9 mouse cellular contexts compared by ENCODE assay signal in the genomic region with DNA sequence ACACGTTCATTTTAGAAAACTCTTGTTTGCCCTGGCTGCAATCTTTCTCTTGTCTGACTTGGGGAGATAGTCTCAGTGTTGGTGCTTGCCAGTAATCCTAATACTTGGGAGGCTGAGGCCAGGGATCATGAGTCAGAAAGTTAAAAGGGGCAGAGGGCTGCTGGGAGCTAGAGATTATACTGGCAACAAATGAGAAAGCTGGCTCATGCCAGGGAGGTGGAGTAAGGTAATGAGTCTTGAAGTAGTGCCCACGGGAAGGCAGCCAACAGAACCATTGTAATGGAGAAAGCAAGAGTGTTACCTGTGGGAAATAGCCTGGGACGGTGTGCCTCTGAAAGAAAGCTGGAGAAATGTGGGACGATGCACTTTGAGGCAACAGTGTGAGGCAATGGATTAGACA. TPM values are rescaled to one million over a fixed set of nuclear protein-coding genes. Genes with fewer than 3 reads are reported as not detected.
DNase-seq lines count a peak whose midpoint lies in the region; ATAC-seq and TF ChIP-seq lines count a peak whose summit lies in the region.
"Had no signal": no experiment of that assay in that cellular context is flagged by ENCODE, and none has a peak within 500 bp of the region (broad histone marks: within the 10 kb centered on the region; RNA-seq: fewer than 3 reads in every experiment).

No protein-coding gene starts in this region.

- peaks cover 18% of the 10 kb centered on the region; the same call in 1 of the 2 replicates for H3K4me1 ChIP-seq in lung, embryonic 15.5 days
- H3K4me1 ChIP-seq in forebrain, postnatal 0 days (ENCODE audit: insufficient read depth): peaks cover 4% of the 10 kb centered on the region; the same call in 1 of the 2 replicates

- H3K4me2 ChIP-seq in lung, embryonic 15.5 days: peak overlapping the region; percentile 34
- no peak overlapping the region for H3K4me2 ChIP-seq in forebrain, postnatal 0 days (ENCODE audit: low read depth)

- no peak for ATAC-seq in lung, embryonic 15.5 days (ENCODE audit: borderline replicate concordance, extremely low read depth, low FRiP score, low TSS enrichment)
- ATAC-seq in forebrain, postnatal 0 days: no peak

- H3K27me3 ChIP-seq in lung, embryonic 15.5 days: no peaks in the 10 kb centered on the region
- H3K27me3 ChIP-seq in forebrain, postnatal 0 days (ENCODE audit: insufficient read depth, low read length): no peaks in the 10 kb centered on the region

- peak; percentile 19 to 54 for DNase-seq in cerebellum, postnatal 25 days
- no peak for DNase-seq in cerebellum, adult 11-12 months
- DNase-seq in NIH3T3 (ENCODE audit: low read depth): peak; percentile 51
- DNase-seq in kidney, adult 11 months: peak; percentile 93
- no peak for DNase-seq in embryo, embryonic 10 days (ENCODE audit: low spot score)
- no peak for DNase-seq in right cerebral cortex, postnatal 25 days
- no peak for DNase-seq in forebrain, postnatal 0 days

- H3K4me3 ChIP-seq in lung, embryonic 15.5 days: no peak overlapping the region; the same call in 1 of the 2 replicates
- no peak overlapping the region for H3K4me3 ChIP-seq in forebrain, postnatal 0 days (ENCODE audit: low read depth, low read length)

- H3K36me3 ChIP-seq in lung, embryonic 15.5 days: 0 out of 2 replicates have a peak, but pooled peaks cover 6% of the 10 kb centered on the region
- peaks cover 12% of the 10 kb centered on the region; the same call in 1 of the 2 replicates for H3K36me3 ChIP-seq in forebrain, postnatal 0 days (ENCODE audit: insufficient read depth)

- 25% methylated on average over 4 of the region's 4 CpGs for WGBS in lung, embryonic 15.5 days
- WGBS in forebrain, postnatal 0 days: 44% methylated on average over 4 of the region's 4 CpGs

- TF ChIP-seq CTCF in forebrain, postnatal 0 days (IDR thresholded peaks at IDR 0.05; ENCODE audit: low read depth): no peak

- H3K9me3 ChIP-seq in lung, embryonic 15.5 days: no peaks in the 10 kb centered on the region
- H3K9me3 ChIP-seq in forebrain, postnatal 0 days (ENCODE audit: low read length): no peaks in the 10 kb centered on the region

- H3K27ac ChIP-seq in lung, embryonic 15.5 days: peak overlapping the region; percentile 69
- H3K27ac ChIP-seq in forebrain, postnatal 0 days (ENCODE audit: low read depth, low read length): no peak overlapping the region
- H3K27ac ChIP-seq: liver, embryonic 14.5 days had no signal

- H3K9ac ChIP-seq in lung, embryonic 15.5 days: no peak overlapping the region
- no peak overlapping the region for H3K9ac ChIP-seq in forebrain, postnatal 0 days
- H3K9ac ChIP-seq: liver, embryonic 14.5 days had no signal

RNA-seq across cellular contexts. Expression of gene Gm9803, which starts 6.0 kb away (rescaled TPM):
- 10.8 and 15.1 TPM in 2 replicates for polyA plus RNA-seq in lung, embryonic 15.5 days (2015; fragmentation: Nextera tagmentation; extraction: Ambion mirVana)
- 39.4 and 42.3 TPM in 2 replicates for total RNA-seq in forebrain, postnatal 0 days (2014; rRNA removed)
- 16.4 and 23.1 TPM in 2 replicates for polyA plus RNA-seq in forebrain, postnatal 0 days (2015; fragmentation: Nextera tagmentation; extraction: Ambion mirVana)

RNA-seq across cellular contexts. Expression of gene 1700021F05Rik, which starts 23.0 kb away (rescaled TPM):
- 48.1 and 52.1 TPM in 2 replicates for polyA plus RNA-seq in lung, embryonic 15.5 days (2015; fragmentation: Nextera tagmentation; extraction: Ambion mirVana)
- total RNA-seq in forebrain, postnatal 0 days (2014; rRNA removed): 33.7 and 35.2 TPM in 2 replicates
- 81.3 and 93.3 TPM in 2 replicates for polyA plus RNA-seq in forebrain, postnatal 0 days (2015; fragmentation: Nextera tagmentation; extraction: Ambion mirVana)

RNA-seq across cellular contexts. Expression of gene Bend3, which starts 39.2 kb away (rescaled TPM):
- 4.0 and 4.3 TPM in 2 replicates for polyA plus RNA-seq in lung, embryonic 15.5 days (2015; fragmentation: Nextera tagmentation; extraction: Ambion mirVana)
- total RNA-seq in forebrain, postnatal 0 days (2014; rRNA removed): 8.5 and 11.1 TPM in 2 replicates
- polyA plus RNA-seq in forebrain, postnatal 0 days (2015; fragmentation: Nextera tagmentation; extraction: Ambion mirVana): 2.0 and 2.2 TPM in 2 replicates

Comparison
In these comparisons a context has a peak if more than half of its experiments do, and no peak if none do; other contexts are left out.
1. DNase-seq: peak in cerebellum, postnatal 25 days (2 of 2), NIH3T3 (single experiment) and kidney, adult 11 months (single experiment); none in cerebellum, adult 11-12 months (single experiment), embryo, embryonic 10 days (single experiment), right cerebral cortex, postnatal 25 days (single experiment) and forebrain, postnatal 0 days (single experiment).